Mouse (Mus musculus): ENCODE measurements around the gene Heatr6. TPM values are rescaled to one million over a fixed set of nuclear protein-coding genes. Genes with fewer than 3 reads are reported as not detected.

Heatr6 gene
- polyA plus RNA-seq (2012; ENCODE audit: insufficient read depth, insufficient read length, low replicate concordance, missing spikeins), result not detected in 2 replicates

DNA sequence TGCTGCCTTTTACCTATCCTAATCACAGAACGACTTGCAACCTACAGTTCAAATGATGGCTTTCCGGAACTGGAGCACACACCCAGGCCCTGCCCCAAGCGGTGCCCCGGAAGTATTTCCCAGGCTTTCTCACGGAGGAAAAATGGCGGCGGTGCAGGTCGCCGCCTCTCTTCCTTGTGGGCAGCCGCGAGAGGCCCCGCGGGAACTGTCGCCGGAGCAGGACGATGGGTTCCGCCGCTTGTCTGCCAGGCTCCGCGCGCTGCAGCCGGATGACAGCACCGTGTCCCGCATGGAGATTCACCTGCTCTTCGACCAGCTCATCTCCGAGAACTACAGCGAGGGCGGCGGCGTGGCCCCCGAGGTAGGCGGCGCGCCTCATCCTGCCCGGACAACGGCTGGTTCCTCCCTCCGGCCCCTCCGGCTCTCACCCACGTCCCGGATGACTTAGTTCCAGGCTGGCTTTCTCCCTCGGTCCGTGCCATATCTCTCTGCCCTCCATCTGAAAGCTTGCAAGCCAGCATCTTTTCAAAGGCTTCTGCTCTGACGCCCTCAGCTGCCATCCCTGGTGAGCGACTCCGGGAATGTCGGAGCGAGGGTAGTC, at the start of gene Heatr6:
Gene Heatr6, plus strand, starts transcription at position 116 of the 601 bp plus-strand sequence.
- TF ChIP-seq POLR2A (IDR thresholded peaks at IDR 0.05; ENCODE audit: insufficient read depth, low read depth, low read length) (peak; percentile 42; the same call in 1 of the 2 replicates), CTCF (IDR thresholded peaks at IDR 0.05; ENCODE audit: insufficient read depth, low read depth, low read length) (no peak)
- H3K4me1 ChIP-seq (ENCODE audit: control insufficient read depth, insufficient read depth, low read length), result peaks cover 2% of the 10 kb centered on the region; the same call in 1 of the 2 replicates
- under 1% methylated on average over 47 of the region's 47 CpGs for WGBS
- H3K4me3 ChIP-seq (ENCODE audit: insufficient read depth, low read depth, low read length), result peak within 1 kb of the TSS; percentile 95
- peak within 1 kb of the TSS; percentile 73 for H3K27ac ChIP-seq (ENCODE audit: insufficient read depth, low read depth, low read length)

GRCm38 (mm10) chr11:83703705-83704104, 49.8 kb upstream of the Heatr6 start, which contains the start of gene Wfdc17:
Wfdc17 (plus strand) TSS chr11:83703991.
- H3K27ac ChIP-seq (ENCODE audit: insufficient read depth, low read depth, low read length), result no peak within 1 kb of the TSS
- no peak for TF ChIP-seq POLR2A (IDR thresholded peaks at IDR 0.05; ENCODE audit: insufficient read depth, low read depth, low read length)
- TF ChIP-seq CTCF (IDR thresholded peaks at IDR 0.05; ENCODE audit: insufficient read depth, low read depth, low read length), result no peak
- H3K4me3 ChIP-seq (ENCODE audit: insufficient read depth, low read depth, low read length), result no peak within 1 kb of the TSS
- no peaks in the 10 kb centered on the region for H3K4me1 ChIP-seq (ENCODE audit: control insufficient read depth, insufficient read depth, low read length)
- WGBS, result 43% methylated on average over 1 of the region's 1 CpGs

DNA sequence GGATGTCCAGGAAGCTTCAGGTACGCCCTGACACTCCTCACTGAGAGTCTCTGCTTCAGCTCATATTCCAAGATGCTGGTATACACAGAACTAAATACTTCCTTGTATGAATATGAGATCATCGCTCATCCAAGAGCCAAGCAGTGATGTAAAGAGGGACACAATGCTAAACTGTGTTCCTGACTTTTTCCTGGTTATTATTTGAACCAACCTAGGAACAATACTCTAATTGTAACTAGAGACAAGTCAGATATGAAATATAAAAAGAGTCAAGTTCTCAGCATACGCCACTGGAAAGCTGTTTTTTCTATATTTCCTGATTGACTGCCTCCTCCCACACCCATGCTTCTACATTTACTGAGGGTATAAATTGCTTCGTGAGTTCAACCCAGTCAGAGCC, 44.8 kb upstream of the Heatr6 start, which contains the start of gene Wfdc18:
Gene Wfdc18, plus strand, starts transcription at position 301 of the 400 bp plus-strand sequence.
- Histone ChIP-seq H3K27ac (ENCODE audit: insufficient read depth, low read depth, low read length) (no peak within 1 kb of the TSS), H3K4me1 (ENCODE audit: control insufficient read depth, insufficient read depth, low read length) (no peaks in the 10 kb centered on the region), H3K4me3 (ENCODE audit: insufficient read depth, low read depth, low read length) (no peak within 1 kb of the TSS)
- 68% methylated on average over 4 of the region's 4 CpGs for WGBS
- no peak for TF ChIP-seq POLR2A (IDR thresholded peaks at IDR 0.05; ENCODE audit: insufficient read depth, low read depth, low read length)
- TF ChIP-seq CTCF (IDR thresholded peaks at IDR 0.05; ENCODE audit: insufficient read depth, low read depth, low read length), result no peak

- 88% methylated on average over 5 of the region's 5 CpGs for WGBS
- no peaks in the 10 kb centered on the region for H3K4me1 ChIP-seq (ENCODE audit: control insufficient read depth, insufficient read depth, low read length)
- TF ChIP-seq POLR2A (IDR thresholded peaks at IDR 0.05; ENCODE audit: insufficient read depth, low read depth, low read length) (no peak), CTCF (IDR thresholded peaks at IDR 0.05; ENCODE audit: insufficient read depth, low read depth, low read length) (no peak)
- no peak overlapping the region for H3K4me3 ChIP-seq (ENCODE audit: insufficient read depth, low read depth, low read length)
- H3K27ac ChIP-seq (ENCODE audit: insufficient read depth, low read depth, low read length), result no peak overlapping the region
Observed at GRCm38 (mm10) chr11:83709683-83710082, 43.8 kb upstream of the Heatr6 start.

DNA sequence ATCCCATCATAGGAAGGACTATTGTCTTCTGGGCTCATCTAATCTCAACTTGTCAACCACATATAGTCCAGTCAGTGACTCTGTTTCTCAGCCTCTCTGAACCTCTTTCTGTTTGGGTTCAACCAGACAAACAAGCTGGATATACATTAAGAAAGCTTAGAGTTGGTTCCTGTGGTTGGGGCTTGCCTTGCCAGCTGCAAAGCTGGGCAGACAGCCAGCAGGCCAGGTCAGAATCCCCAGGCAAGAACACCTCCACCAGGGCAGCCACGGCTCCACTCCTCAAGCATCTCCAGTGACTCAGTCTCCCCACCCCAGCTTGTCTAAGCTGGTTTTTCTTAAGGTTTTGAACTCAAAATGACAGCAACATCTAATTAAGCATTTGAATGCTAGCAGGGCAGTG, 40.8 kb upstream of the Heatr6 start:
- Histone ChIP-seq H3K4me1 (ENCODE audit: control insufficient read depth, insufficient read depth, low read length) (no peaks in the 10 kb centered on the region), H3K27ac (ENCODE audit: insufficient read depth, low read depth, low read length) (no peak overlapping the region), H3K4me3 (ENCODE audit: insufficient read depth, low read depth, low read length) (no peak overlapping the region)
- TF ChIP-seq POLR2A (IDR thresholded peaks at IDR 0.05; ENCODE audit: insufficient read depth, low read depth, low read length), result no peak
- TF ChIP-seq CTCF (IDR thresholded peaks at IDR 0.05; ENCODE audit: insufficient read depth, low read depth, low read length), result no peak
- 59% methylated on average over 1 of the region's 1 CpGs for WGBS

DNA sequence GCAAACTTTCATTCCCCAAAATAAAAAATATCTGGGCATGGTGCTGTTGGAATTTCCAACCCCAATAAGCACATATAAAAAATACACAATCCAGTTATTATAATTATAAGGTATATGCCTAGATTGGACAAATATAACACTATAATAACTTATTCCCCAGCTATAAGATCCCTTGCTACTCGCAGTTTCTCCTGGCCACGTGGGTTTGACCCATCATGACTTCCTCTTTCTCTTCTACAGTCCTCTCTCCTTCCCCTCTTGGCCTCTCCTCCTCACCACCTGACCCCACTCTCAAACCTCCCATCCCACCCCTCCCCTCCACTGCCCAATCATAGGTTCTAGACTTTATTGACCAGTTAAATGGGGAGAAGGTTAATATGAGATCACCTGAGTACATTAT, 39.6 kb upstream of the Heatr6 start:
- H3K4me1 ChIP-seq (ENCODE audit: control insufficient read depth, insufficient read depth, low read length), result no peaks in the 10 kb centered on the region
- no peak overlapping the region for H3K4me3 ChIP-seq (ENCODE audit: insufficient read depth, low read depth, low read length)
- TF ChIP-seq CTCF (IDR thresholded peaks at IDR 0.05; ENCODE audit: insufficient read depth, low read depth, low read length) (no peak), POLR2A (IDR thresholded peaks at IDR 0.05; ENCODE audit: insufficient read depth, low read depth, low read length) (no peak)
- no peak overlapping the region for H3K27ac ChIP-seq (ENCODE audit: insufficient read depth, low read depth, low read length)
- WGBS, result 76% methylated on average over 2 of the region's 2 CpGs

DNA sequence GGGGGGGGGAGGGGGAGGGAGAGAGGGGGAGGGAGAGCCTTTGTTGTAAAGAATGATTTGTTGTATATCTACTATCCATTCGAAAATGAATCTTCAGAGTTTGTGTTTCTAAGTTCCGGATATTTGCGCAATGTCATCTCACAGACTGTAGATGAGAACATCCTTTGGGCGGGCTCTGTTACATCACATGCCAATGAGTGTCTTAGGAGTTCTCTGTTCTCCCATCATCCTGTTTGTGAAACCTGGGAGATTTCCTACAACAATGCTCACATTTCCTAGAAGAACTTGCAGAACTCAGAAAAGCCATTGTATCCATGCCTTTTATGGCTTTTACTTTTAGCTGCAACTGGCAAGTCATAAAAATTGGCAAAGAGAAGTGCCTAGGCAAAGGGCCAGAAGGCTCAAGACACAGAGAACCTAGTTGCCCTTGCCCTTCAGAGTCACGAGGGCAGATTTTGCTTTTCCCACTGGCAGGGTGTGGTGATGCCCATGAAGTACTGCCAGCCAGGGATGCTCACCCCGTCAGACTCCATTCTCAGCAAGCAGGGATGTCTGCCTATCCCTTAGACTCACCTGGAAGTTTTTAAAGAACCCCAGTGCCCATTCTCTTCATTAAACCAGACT, 36.3 kb upstream of the Heatr6 start:
- TF ChIP-seq CTCF (IDR thresholded peaks at IDR 0.05; ENCODE audit: insufficient read depth, low read depth, low read length) (no peak), POLR2A (IDR thresholded peaks at IDR 0.05; ENCODE audit: insufficient read depth, low read depth, low read length) (no peak)
- no peak overlapping the region for H3K27ac ChIP-seq (ENCODE audit: insufficient read depth, low read depth, low read length)
- no peak overlapping the region for H3K4me3 ChIP-seq (ENCODE audit: insufficient read depth, low read depth, low read length)
- no peaks in the 10 kb centered on the region for H3K4me1 ChIP-seq (ENCODE audit: control insufficient read depth, insufficient read depth, low read length)
- WGBS, result 84% methylated on average over 6 of the region's 6 CpGs

DNA sequence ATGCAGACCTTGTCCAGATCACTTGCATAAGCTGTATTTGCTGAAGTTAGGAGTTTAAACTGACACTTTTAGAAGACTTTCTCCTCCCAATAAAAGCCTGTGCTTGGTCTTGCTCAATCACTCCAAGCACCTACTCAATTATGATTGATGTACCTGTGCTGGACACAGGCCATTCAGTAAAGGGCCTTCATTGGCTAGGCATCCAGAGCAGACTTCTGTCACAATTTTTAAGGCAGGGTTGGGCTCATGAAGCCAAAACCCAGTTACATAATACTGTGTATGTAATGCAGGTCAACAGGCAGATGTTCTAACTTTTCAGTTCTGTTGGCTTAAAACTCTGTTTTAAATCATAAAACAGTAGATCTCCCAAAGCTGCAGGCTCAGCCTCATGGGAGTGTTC, 32.7 kb upstream of the Heatr6 start:
- Histone ChIP-seq H3K4me3 (ENCODE audit: insufficient read depth, low read depth, low read length) (no peak overlapping the region), H3K4me1 (ENCODE audit: control insufficient read depth, insufficient read depth, low read length) (no peaks in the 10 kb centered on the region), H3K27ac (ENCODE audit: insufficient read depth, low read depth, low read length) (no peak overlapping the region)
- no peak for TF ChIP-seq CTCF (IDR thresholded peaks at IDR 0.05; ENCODE audit: insufficient read depth, low read depth, low read length)

- Histone ChIP-seq H3K27ac (ENCODE audit: insufficient read depth, low read depth, low read length) (no peak overlapping the region), H3K4me1 (ENCODE audit: control insufficient read depth, insufficient read depth, low read length) (no peaks in the 10 kb centered on the region), H3K4me3 (ENCODE audit: insufficient read depth, low read depth, low read length) (no peak overlapping the region)
- TF ChIP-seq CTCF (IDR thresholded peaks at IDR 0.05; ENCODE audit: insufficient read depth, low read depth, low read length) (no peak), POLR2A (IDR thresholded peaks at IDR 0.05; ENCODE audit: insufficient read depth, low read depth, low read length) (no peak)
- WGBS, result 67% methylated on average over 3 of the region's 3 CpGs
Observed at GRCm38 (mm10) chr11:83728757-83729432, 24.6 kb upstream of the Heatr6 start.

Data from olfactory bulb, adult 2 months (tissue).